Mouse (Mus musculus): ENCODE results near the gene Phactr2. TPM values are rescaled to one million over a fixed set of nuclear protein-coding genes. Genes with fewer than 3 reads are reported as not detected.

The Phactr2 gene
- polyA plus RNA-seq, 1 experiment from 2014 or later = 24.0 TPM

- no peaks in the 10 kb centered on the region for H3K27me3 ChIP-seq (ENCODE audit: control insufficient read depth, insufficient read depth, low read length)
- no peak overlapping the region for H3K9ac ChIP-seq (replicated peaks; ENCODE audit: low read length)
- ATAC-seq (replicated peaks; ENCODE audit: insufficient number of reproducible peaks, low FRiP score, low TSS enrichment, low read depth) (no peak), DNase-seq (ENCODE audit: low spot score) (no peak)
- H3K27ac ChIP-seq (replicated peaks; ENCODE audit: low read depth, low read length) = no peak overlapping the region
- H3K4me1 ChIP-seq (ENCODE audit: control insufficient read depth, insufficient read depth, low read length) = no peaks in the 10 kb centered on the region
- no peak overlapping the region for H3K4me3 ChIP-seq (ENCODE audit: low read depth, low read length)
- no peak overlapping the region for H3K4me2 ChIP-seq (ENCODE audit: low read depth, low read length)
- WGBS = 83% methylated on average over 8 of the region's 8 CpGs
- H3K36me3 ChIP-seq (replicated peaks; ENCODE audit: control insufficient read depth, insufficient read depth, low read depth, low read length) = no peaks in the 10 kb centered on the region
- H3K9me3 ChIP-seq (replicated peaks; ENCODE audit: control insufficient read depth, low read length) = no peaks in the 10 kb centered on the region
Measured at GRCm38 (mm10) chr10:13271716-13272115, 202.5 kb downstream of the Phactr2 start.

GRCm38 (mm10) chr10:13271099-13271498 is 203.1 kb downstream of the Phactr2 start:
- Histone ChIP-seq H3K9me3 (replicated peaks; ENCODE audit: control insufficient read depth, low read length) (no peaks in the 10 kb centered on the region), H3K27ac (replicated peaks; ENCODE audit: low read depth, low read length) (no peak overlapping the region), H3K9ac (replicated peaks; ENCODE audit: low read length) (no peak overlapping the region), H3K36me3 (replicated peaks; ENCODE audit: control insufficient read depth, insufficient read depth, low read depth, low read length) (no peaks in the 10 kb centered on the region), H3K4me3 (ENCODE audit: low read depth, low read length) (no peak overlapping the region), H3K4me1 (ENCODE audit: control insufficient read depth, insufficient read depth, low read length) (no peaks in the 10 kb centered on the region), H3K27me3 (ENCODE audit: control insufficient read depth, insufficient read depth, low read length) (no peaks in the 10 kb centered on the region), H3K4me2 (ENCODE audit: low read depth, low read length) (no peak overlapping the region)
- DNase-seq (ENCODE audit: low spot score) = no peak
- no peak for ATAC-seq (replicated peaks; ENCODE audit: insufficient number of reproducible peaks, low FRiP score, low TSS enrichment, low read depth)
- WGBS = 86% methylated on average over 7 of the region's 7 CpGs

GRCm38 (mm10) chr10:13270270-13270669 is 203.9 kb downstream of the Phactr2 start:
- 91% methylated on average over 7 of the region's 7 CpGs for WGBS
- Histone ChIP-seq H3K36me3 (replicated peaks; ENCODE audit: control insufficient read depth, insufficient read depth, low read depth, low read length) (no peaks in the 10 kb centered on the region), H3K4me1 (ENCODE audit: control insufficient read depth, insufficient read depth, low read length) (no peaks in the 10 kb centered on the region), H3K27me3 (ENCODE audit: control insufficient read depth, insufficient read depth, low read length) (no peaks in the 10 kb centered on the region), H3K27ac (replicated peaks; ENCODE audit: low read depth, low read length) (no peak overlapping the region), H3K4me2 (ENCODE audit: low read depth, low read length) (no peak overlapping the region), H3K9me3 (replicated peaks; ENCODE audit: control insufficient read depth, low read length) (no peaks in the 10 kb centered on the region), H3K9ac (replicated peaks; ENCODE audit: low read length) (no peak overlapping the region), H3K4me3 (ENCODE audit: low read depth, low read length) (no peak overlapping the region)
- DNase-seq (ENCODE audit: low spot score) (no peak), ATAC-seq (replicated peaks; ENCODE audit: insufficient number of reproducible peaks, low FRiP score, low TSS enrichment, low read depth) (no peak)

- Histone ChIP-seq H3K27ac (replicated peaks; ENCODE audit: low read depth, low read length) (no peak overlapping the region), H3K9ac (replicated peaks; ENCODE audit: low read length) (no peak overlapping the region), H3K27me3 (ENCODE audit: control insufficient read depth, insufficient read depth, low read length) (no peaks in the 10 kb centered on the region), H3K9me3 (replicated peaks; ENCODE audit: control insufficient read depth, low read length) (no peaks in the 10 kb centered on the region), H3K4me3 (ENCODE audit: low read depth, low read length) (no peak overlapping the region), H3K36me3 (replicated peaks; ENCODE audit: control insufficient read depth, insufficient read depth, low read depth, low read length) (no peaks in the 10 kb centered on the region), H3K4me2 (ENCODE audit: low read depth, low read length) (no peak overlapping the region), H3K4me1 (ENCODE audit: control insufficient read depth, insufficient read depth, low read length) (no peaks in the 10 kb centered on the region)
- 84% methylated on average over 3 of the region's 3 CpGs for WGBS
- ATAC-seq (replicated peaks; ENCODE audit: insufficient number of reproducible peaks, low FRiP score, low TSS enrichment, low read depth) = no peak
- no peak for DNase-seq (ENCODE audit: low spot score)
Measured at GRCm38 (mm10) chr10:13259251-13259650, 215.0 kb downstream of the Phactr2 start.

GRCm38 (mm10) chr10:13256196-13256595 is 218.0 kb downstream of the Phactr2 start:
- H3K27ac ChIP-seq (replicated peaks; ENCODE audit: low read depth, low read length) = no peak overlapping the region
- H3K9ac ChIP-seq (replicated peaks; ENCODE audit: low read length) = no peak overlapping the region
- H3K27me3 ChIP-seq (ENCODE audit: control insufficient read depth, insufficient read depth, low read length) = no peaks in the 10 kb centered on the region
- H3K4me2 ChIP-seq (ENCODE audit: low read depth, low read length) = no peak overlapping the region
- no peak for ATAC-seq (replicated peaks; ENCODE audit: insufficient number of reproducible peaks, low FRiP score, low TSS enrichment, low read depth)
- DNase-seq (ENCODE audit: low spot score) = no peak
- H3K36me3 ChIP-seq (replicated peaks; ENCODE audit: control insufficient read depth, insufficient read depth, low read depth, low read length) = no peaks in the 10 kb centered on the region
- H3K4me3 ChIP-seq (ENCODE audit: low read depth, low read length) = no peak overlapping the region
- 66% methylated on average over 7 of the region's 7 CpGs for WGBS
- H3K4me1 ChIP-seq (ENCODE audit: control insufficient read depth, insufficient read depth, low read length) = no peaks in the 10 kb centered on the region
- H3K9me3 ChIP-seq (replicated peaks; ENCODE audit: control insufficient read depth, low read length) = no peaks in the 10 kb centered on the region

- Histone ChIP-seq H3K4me1 (ENCODE audit: control insufficient read depth, insufficient read depth, low read length) (no peaks in the 10 kb centered on the region), H3K9me3 (replicated peaks; ENCODE audit: control insufficient read depth, low read length) (no peaks in the 10 kb centered on the region), H3K27me3 (ENCODE audit: control insufficient read depth, insufficient read depth, low read length) (no peaks in the 10 kb centered on the region), H3K27ac (replicated peaks; ENCODE audit: low read depth, low read length) (no peak overlapping the region), H3K36me3 (replicated peaks; ENCODE audit: control insufficient read depth, insufficient read depth, low read depth, low read length) (no peaks in the 10 kb centered on the region), H3K4me3 (ENCODE audit: low read depth, low read length) (no peak overlapping the region), H3K9ac (replicated peaks; ENCODE audit: low read length) (no peak overlapping the region), H3K4me2 (ENCODE audit: low read depth, low read length) (no peak overlapping the region)
- WGBS = 57% methylated on average over 2 of the region's 2 CpGs
- DNase-seq (ENCODE audit: low spot score) (no peak), ATAC-seq (replicated peaks; ENCODE audit: insufficient number of reproducible peaks, low FRiP score, low TSS enrichment, low read depth) (no peak)
Measured at GRCm38 (mm10) chr10:13250280-13250679, 223.9 kb downstream of the Phactr2 start.

- ATAC-seq (replicated peaks; ENCODE audit: insufficient number of reproducible peaks, low FRiP score, low TSS enrichment, low read depth) (no peak), DNase-seq (ENCODE audit: low spot score) (no peak)
- no peak overlapping the region for H3K9ac ChIP-seq (replicated peaks; ENCODE audit: low read length)
- no peaks in the 10 kb centered on the region for H3K4me1 ChIP-seq (ENCODE audit: control insufficient read depth, insufficient read depth, low read length)
- no peak overlapping the region for H3K4me2 ChIP-seq (ENCODE audit: low read depth, low read length)
- no peaks in the 10 kb centered on the region for H3K27me3 ChIP-seq (ENCODE audit: control insufficient read depth, insufficient read depth, low read length)
- no peak overlapping the region for H3K4me3 ChIP-seq (ENCODE audit: low read depth, low read length)
- H3K27ac ChIP-seq (replicated peaks; ENCODE audit: low read depth, low read length) = no peak overlapping the region
- H3K36me3 ChIP-seq (replicated peaks; ENCODE audit: control insufficient read depth, insufficient read depth, low read depth, low read length) = no peaks in the 10 kb centered on the region
- H3K9me3 ChIP-seq (replicated peaks; ENCODE audit: control insufficient read depth, low read length) = no peaks in the 10 kb centered on the region
- 95% methylated on average over 8 of the region's 8 CpGs for WGBS
Measured at GRCm38 (mm10) chr10:13249126-13249525, 225.1 kb downstream of the Phactr2 start.

GRCm38 (mm10) chr10:13245714-13246113 is 228.5 kb downstream of the Phactr2 start:
- Histone ChIP-seq H3K36me3 (replicated peaks; ENCODE audit: control insufficient read depth, insufficient read depth, low read depth, low read length) (no peaks in the 10 kb centered on the region), H3K27ac (replicated peaks; ENCODE audit: low read depth, low read length) (no peak overlapping the region), H3K4me3 (ENCODE audit: low read depth, low read length) (no peak overlapping the region), H3K4me2 (ENCODE audit: low read depth, low read length) (no peak overlapping the region), H3K9ac (replicated peaks; ENCODE audit: low read length) (no peak overlapping the region), H3K4me1 (ENCODE audit: control insufficient read depth, insufficient read depth, low read length) (no peaks in the 10 kb centered on the region), H3K27me3 (ENCODE audit: control insufficient read depth, insufficient read depth, low read length) (no peaks in the 10 kb centered on the region), H3K9me3 (replicated peaks; ENCODE audit: control insufficient read depth, low read length) (no peaks in the 10 kb centered on the region)
- DNase-seq (ENCODE audit: low spot score) (no peak), ATAC-seq (replicated peaks; ENCODE audit: insufficient number of reproducible peaks, low FRiP score, low TSS enrichment, low read depth) (no peak)
- WGBS = 61% methylated on average over 6 of the region's 6 CpGs
